Mouse (Mus musculus): ENCODE results near the gene Hipk2. TPM values are rescaled to one million over a fixed set of nuclear protein-coding genes. Genes with fewer than 3 reads are reported as not detected.

Gene Hipk2
- 32.4 and 37.5 TPM in 2 replicates for polyA plus RNA-seq (2016; fragmentation: Nextera tagmentation; extraction: Ambion mirVana)

DNA sequence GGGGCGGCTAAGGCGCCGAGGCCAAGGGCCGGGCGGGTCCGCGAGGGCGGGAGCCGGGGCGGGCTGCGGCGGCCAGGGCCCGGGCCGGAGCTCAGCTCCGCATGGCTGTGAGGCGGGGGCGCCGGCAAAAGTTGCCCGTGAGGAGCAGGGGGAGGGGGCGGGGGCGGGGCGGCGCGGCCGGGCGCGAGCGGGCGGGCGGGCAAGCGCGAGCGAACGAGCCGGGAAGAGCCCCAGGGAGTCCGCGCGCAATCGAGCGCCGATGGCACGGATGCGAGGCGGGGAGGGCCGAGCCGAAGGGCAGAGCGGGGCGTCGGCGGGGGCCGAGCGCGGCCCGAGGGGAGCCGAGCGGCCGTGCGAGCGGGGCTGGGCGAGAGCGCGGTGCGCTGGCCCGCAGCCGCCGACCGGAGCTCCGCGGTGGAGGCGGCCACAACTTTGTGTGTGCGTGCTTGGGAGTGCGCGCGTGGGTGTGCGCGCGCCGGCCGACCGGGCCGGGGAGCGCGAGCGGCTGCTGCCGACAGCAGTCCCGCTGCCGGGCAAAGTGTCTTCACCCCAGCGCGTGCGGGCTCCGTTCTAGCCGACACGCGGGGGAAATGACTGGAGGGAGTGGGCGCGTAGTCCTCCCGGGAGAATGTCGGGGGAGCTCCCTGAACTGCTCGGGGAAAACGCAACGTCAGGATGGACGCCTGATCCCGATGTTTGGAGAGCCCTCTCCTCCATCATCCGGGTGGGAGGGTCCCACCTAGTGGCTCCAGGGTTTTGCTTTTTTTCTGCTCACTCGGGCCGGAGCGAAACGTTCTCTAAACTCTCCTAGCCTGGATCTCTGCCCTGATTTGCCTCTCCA, at the start of gene Hipk2:
Hipk2 (minus strand) TSS at position 95 of the 841 bp plus-strand sequence.
- Histone ChIP-seq H3K4me3 (peak within 1 kb of the TSS; percentile 97), H3K4me2 (replicated peaks) (peak within 1 kb of the TSS; percentile 59), H3K27ac (peak within 1 kb of the TSS; percentile 98), H3K9ac (peak within 1 kb of the TSS; percentile 100), H3K4me1 (peaks cover 34% of the 10 kb centered on the region), H3K9me3 (replicated peaks) (no peaks in the 10 kb centered on the region), H3K36me3 (no peaks in the 10 kb centered on the region), H3K27me3 (no peaks in the 10 kb centered on the region)
- WGBS, result under 1% methylated on average over 100 of the region's 108 CpGs
- ATAC-seq (ENCODE audit: low FRiP score), result peak; percentile 92

DNA sequence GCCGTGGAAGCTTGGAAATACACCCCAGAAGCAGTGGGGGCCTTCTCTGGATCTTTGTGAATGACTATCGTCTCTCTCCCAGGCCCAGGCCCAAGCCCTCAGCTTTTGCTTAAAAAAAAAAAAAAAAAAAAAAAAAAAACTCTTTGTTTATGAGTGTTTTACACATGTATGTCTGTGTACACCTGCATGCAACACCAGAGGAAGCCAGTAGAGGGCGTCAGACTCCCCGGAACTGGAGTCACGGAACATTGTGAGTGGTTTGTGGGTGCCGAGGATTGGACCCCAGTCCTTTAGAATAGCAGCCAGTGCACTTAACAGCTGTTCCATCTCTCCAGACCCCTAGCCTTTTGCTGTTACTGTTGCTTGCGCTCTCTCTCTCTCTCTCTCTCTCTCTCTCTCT, 49.8 kb upstream of the Hipk2 start:
- Histone ChIP-seq H3K36me3 (no peaks in the 10 kb centered on the region), H3K4me1 (no peaks in the 10 kb centered on the region), H3K27ac (no peak overlapping the region), H3K27me3 (no peaks in the 10 kb centered on the region), H3K4me3 (no peak overlapping the region), H3K9ac (no peak overlapping the region), H3K4me2 (replicated peaks) (peak overlapping the region; percentile 32), H3K9me3 (replicated peaks) (no peaks in the 10 kb centered on the region)
- WGBS, result 44% methylated on average over 7 of the region's 7 CpGs
- ATAC-seq (ENCODE audit: low FRiP score), result no peak

DNA sequence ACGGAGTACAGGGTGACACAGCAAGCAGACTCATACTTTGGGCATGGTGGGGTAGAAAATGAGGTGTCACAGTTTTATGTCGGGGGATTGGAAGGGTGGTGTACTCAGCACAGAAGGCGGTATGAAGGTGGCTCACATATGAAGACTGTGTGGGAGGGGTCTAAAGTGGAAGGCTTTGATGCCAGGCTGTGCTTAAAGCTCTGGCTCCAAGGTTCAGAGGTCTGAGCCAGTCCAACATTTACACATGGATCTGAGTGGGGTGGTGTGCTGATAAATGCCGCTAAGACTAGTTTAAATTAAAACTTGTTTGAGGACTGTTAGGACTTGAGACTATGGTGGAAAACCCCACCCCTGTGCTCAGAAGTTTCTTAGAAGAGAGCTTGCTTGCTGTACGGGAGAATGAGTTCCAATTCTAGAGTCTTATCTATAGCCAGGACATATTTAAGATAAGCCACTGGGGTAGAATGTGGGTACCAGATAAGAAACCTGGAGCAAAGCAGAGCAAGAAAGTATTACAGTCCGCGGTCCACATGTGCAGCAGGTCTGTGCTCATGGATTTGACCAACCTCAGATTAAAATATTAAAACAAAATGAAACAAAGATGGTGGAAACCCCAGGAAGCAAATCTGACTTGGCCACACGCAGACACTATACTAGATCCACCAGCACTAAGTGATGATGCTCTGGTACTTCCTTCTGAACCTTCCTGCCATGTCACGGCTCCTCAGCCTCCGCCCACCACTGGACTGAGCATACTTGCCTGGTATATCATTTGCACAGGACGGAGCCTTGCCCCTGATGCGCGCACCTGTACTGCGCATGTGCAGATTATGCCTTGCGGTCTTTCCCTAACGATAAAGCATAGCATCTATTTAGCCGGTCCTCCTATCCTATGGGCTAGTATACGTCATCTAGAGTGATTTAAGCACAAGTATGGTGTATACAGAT, 48.2 kb upstream of the Hipk2 start:
- Histone ChIP-seq H3K9ac (no peak overlapping the region), H3K36me3 (no peaks in the 10 kb centered on the region), H3K4me3 (no peak overlapping the region), H3K4me1 (no peaks in the 10 kb centered on the region), H3K9me3 (replicated peaks) (no peaks in the 10 kb centered on the region), H3K4me2 (replicated peaks) (no peak overlapping the region), H3K27me3 (no peaks in the 10 kb centered on the region), H3K27ac (no peak overlapping the region)
- 90% methylated on average over 18 of the region's 18 CpGs for WGBS
- no peak for ATAC-seq (ENCODE audit: low FRiP score)

DNA sequence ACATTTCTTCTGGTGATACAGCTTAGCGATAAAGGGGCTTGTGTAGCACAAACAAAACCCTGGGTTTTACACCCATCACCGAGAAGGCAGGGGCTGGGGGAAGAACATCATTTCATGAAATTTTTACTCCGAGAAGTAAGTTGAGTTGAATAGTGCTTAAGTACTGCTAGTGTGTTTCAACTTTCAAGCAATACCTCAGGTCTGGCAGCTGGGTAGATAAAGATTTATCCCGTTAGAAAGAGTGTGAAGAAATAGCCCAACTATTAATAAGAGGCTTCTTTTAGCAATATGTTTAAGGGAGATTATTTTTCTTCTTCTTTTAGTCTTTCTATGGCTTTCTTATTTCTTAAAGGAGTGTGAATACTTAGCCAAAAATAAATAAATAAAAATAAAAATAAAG, 47.5 kb upstream of the Hipk2 start:
- 90% methylated on average over 4 of the region's 4 CpGs for WGBS
- no peak for ATAC-seq (ENCODE audit: low FRiP score)
- H3K4me1 ChIP-seq, result no peaks in the 10 kb centered on the region
- H3K36me3 ChIP-seq, result no peaks in the 10 kb centered on the region
- no peak overlapping the region for H3K27ac ChIP-seq
- H3K4me2 ChIP-seq (replicated peaks), result no peak overlapping the region
- H3K27me3 ChIP-seq, result no peaks in the 10 kb centered on the region
- no peaks in the 10 kb centered on the region for H3K9me3 ChIP-seq (replicated peaks)
- H3K4me3 ChIP-seq, result no peak overlapping the region
- H3K9ac ChIP-seq, result no peak overlapping the region

DNA sequence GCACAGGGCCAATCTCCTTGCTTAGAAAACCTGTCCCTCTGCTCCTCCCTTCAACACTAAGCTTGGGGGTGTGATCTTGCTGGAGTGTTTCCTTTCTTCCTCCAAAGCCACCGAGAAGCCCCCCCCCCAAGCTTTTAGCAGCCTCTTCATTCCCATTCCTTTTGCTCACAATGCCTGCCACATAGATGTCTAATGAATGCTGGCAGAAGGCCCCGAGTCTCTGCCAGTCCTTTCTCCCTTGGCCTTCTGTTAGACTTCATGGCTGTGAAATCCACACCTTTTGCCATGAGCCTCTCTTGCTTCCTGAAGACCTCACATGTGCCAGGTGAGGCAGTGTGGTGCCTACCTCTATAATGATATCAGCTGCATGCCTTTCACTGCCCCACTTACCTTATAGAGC, 46.6 kb upstream of the Hipk2 start:
- no peak overlapping the region for H3K9ac ChIP-seq
- no peaks in the 10 kb centered on the region for H3K36me3 ChIP-seq
- no peaks in the 10 kb centered on the region for H3K27me3 ChIP-seq
- no peak overlapping the region for H3K27ac ChIP-seq
- H3K4me2 ChIP-seq (replicated peaks), result no peak overlapping the region
- H3K9me3 ChIP-seq (replicated peaks), result no peaks in the 10 kb centered on the region
- H3K4me3 ChIP-seq, result no peak overlapping the region
- no peak for ATAC-seq (ENCODE audit: low FRiP score)
- 62% methylated on average over 2 of the region's 2 CpGs for WGBS
- no peaks in the 10 kb centered on the region for H3K4me1 ChIP-seq

DNA sequence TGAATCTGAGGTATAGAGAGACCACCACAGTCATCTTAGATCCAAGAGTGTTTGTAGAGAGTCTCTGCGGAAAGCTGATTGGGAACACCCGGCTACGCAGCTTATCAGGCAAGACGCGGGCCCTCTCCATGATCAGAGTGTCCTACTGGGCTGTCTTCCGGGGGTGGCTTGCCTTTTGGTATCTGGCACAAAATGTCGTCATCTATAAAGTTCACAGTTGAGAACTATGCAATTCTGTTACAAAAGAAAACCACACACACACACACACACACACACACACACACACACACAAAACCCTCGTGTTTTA, 45.8 kb upstream of the Hipk2 start:
- H3K36me3 ChIP-seq, result no peaks in the 10 kb centered on the region
- H3K27me3 ChIP-seq, result no peaks in the 10 kb centered on the region
- no peaks in the 10 kb centered on the region for H3K4me1 ChIP-seq
- 92% methylated on average over 8 of the region's 8 CpGs for WGBS
- H3K4me3 ChIP-seq, result no peak overlapping the region
- H3K27ac ChIP-seq, result no peak overlapping the region
- no peak overlapping the region for H3K9ac ChIP-seq
- no peak for ATAC-seq (ENCODE audit: low FRiP score)
- no peak overlapping the region for H3K4me2 ChIP-seq (replicated peaks)
- H3K9me3 ChIP-seq (replicated peaks), result no peaks in the 10 kb centered on the region

DNA sequence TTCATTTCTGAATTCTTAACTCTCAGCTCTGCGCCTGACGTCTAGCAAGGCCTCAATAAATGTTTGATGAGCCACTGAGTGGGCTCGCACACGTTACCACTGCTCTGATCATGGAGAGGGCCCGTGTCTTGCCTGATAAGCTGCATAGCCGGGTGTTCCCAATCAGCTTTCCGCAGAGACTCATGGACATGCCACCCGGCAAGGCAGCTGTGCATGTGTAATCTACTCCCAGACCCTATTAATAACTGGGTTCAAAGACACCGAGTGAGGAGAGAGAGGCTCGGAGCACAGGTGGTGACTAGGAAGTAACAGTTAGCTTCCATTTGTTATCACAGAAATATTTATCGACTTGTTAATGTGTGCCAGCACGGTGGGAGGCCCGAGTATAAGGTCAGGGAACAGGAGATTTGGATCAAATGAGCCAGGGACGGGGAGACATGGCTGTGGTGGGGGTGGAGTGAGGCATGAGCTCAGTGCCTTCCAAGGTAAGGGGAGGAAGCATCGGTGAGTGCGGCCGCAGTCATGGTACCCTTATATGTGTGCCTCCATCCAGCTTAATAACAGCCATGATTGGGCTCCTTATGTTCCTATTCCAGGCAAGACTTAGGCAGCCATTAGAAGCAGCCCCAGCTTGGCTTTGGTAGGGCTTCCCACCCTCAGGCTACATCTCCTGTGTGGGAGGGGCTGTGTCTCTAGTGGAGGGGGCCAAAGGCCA, 45.3 kb upstream of the Hipk2 start:
- Histone ChIP-seq H3K27ac (no peak overlapping the region), H3K4me3 (no peak overlapping the region), H3K9me3 (replicated peaks) (no peaks in the 10 kb centered on the region), H3K9ac (no peak overlapping the region), H3K4me2 (replicated peaks) (no peak overlapping the region), H3K4me1 (no peaks in the 10 kb centered on the region), H3K36me3 (no peaks in the 10 kb centered on the region), H3K27me3 (no peaks in the 10 kb centered on the region)
- no peak for ATAC-seq (ENCODE audit: low FRiP score)
- WGBS, result 82% methylated on average over 17 of the region's 17 CpGs

DNA sequence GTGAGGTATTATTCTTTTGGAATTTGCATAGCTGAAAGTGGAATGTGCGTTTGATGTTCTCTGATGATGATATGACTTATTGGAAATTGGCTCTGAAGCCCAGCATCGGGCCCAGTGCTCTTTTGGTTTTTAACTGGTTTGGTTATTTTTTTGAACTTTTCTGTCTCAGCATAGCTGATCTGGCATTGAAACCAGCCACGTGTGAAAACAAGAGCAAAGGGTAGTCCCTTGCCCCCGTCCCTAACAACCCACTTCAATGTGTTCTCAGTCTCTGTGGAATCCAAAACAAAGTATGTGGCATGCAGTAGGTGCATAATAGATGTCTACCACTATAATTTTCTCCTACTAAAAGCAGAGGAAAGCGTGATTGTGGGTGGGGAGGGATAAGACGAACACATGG, 44.2 kb upstream of the Hipk2 start:
- Histone ChIP-seq H3K36me3 (no peaks in the 10 kb centered on the region), H3K9me3 (replicated peaks) (no peaks in the 10 kb centered on the region), H3K9ac (no peak overlapping the region), H3K4me1 (no peaks in the 10 kb centered on the region), H3K4me3 (no peak overlapping the region), H3K4me2 (replicated peaks) (no peak overlapping the region), H3K27ac (no peak overlapping the region), H3K27me3 (no peaks in the 10 kb centered on the region)
- WGBS, result 79% methylated on average over 6 of the region's 6 CpGs
- ATAC-seq (ENCODE audit: low FRiP score), result no peak

DNA sequence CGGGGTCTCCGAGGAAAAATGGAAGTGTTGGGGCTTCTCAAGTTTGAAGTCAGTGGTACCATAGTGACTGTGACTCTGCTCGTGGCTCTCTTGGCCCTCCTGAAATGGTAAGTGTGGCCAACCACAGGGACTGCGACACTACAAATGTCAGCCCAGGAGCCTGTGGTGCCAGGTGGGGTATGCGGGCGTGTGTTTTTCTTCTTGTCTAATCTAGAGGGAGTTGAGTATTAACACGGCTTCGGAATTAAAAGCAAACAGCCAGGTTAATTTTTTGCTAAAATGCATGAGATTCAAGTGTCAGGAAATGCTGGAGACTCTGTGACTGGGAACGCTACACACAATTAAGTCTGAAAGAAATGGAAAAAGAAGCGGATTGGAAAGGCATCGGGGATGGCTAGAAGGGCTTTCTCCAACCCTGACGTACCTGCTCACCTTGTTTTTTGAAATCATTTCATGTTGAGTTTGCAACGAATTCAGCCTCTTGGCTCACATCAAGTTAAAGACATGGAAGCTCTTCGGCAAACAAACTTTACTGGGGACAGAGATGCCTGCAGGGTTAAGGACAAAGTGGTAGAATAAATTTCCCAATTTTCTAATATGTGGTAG, 43.3 kb upstream of the Hipk2 start:
- no peaks in the 10 kb centered on the region for H3K36me3 ChIP-seq
- no peaks in the 10 kb centered on the region for H3K27me3 ChIP-seq
- H3K4me2 ChIP-seq (replicated peaks), result no peak overlapping the region
- H3K4me3 ChIP-seq, result no peak overlapping the region
- H3K4me1 ChIP-seq, result no peaks in the 10 kb centered on the region
- WGBS, result 95% methylated on average over 14 of the region's 14 CpGs
- ATAC-seq (ENCODE audit: low FRiP score), result no peak
- no peaks in the 10 kb centered on the region for H3K9me3 ChIP-seq (replicated peaks)
- no peak overlapping the region for H3K9ac ChIP-seq
- H3K27ac ChIP-seq, result no peak overlapping the region

DNA sequence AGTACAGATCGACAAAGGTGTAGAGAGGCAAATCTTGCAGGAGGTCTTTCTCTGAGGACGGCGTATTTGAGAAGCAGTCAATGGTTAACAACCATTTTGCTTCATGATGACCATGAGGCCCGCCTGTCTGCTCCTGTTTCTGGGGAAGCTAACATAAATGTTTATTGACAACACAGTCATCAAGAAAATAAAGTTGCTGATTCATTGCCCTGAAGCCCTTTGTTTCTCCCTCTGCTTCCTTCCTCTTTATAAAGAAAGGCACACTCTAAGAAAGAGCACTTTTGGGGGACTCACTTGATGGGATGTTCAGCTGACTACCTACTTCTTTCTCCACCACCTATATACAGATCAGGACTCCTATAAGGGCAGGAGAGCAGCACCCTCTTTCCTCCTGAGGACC, 42.8 kb upstream of the Hipk2 start:
- 90% methylated on average over 4 of the region's 4 CpGs for WGBS
- Histone ChIP-seq H3K27me3 (no peaks in the 10 kb centered on the region), H3K4me3 (no peak overlapping the region), H3K9ac (no peak overlapping the region), H3K27ac (no peak overlapping the region), H3K4me2 (replicated peaks) (no peak overlapping the region), H3K9me3 (replicated peaks) (no peaks in the 10 kb centered on the region), H3K36me3 (no peaks in the 10 kb centered on the region), H3K4me1 (0 out of 2 replicates have a peak, but pooled peaks cover 2% of the 10 kb centered on the region)
- no peak for ATAC-seq (ENCODE audit: low FRiP score)

DNA sequence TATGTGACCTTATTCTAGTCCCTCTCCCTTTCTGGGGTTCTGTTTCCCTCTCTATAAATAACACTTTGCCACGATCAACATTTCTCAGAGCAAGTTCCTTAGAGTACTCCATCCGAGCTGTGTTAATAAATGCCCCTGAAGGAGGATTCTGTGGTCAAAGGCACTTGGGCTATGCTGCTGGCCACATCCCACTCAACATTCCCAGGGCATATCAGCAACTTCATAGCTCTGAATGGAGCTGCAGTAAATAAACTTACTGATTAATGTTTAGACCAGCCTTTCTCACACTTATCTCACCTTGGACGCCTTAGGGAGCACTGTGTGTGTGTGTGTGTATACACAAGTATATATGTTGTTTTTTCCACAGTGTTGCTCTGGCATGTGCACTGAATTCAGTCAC, 41.5 kb upstream of the Hipk2 start:
- Histone ChIP-seq H3K9ac (no peak overlapping the region), H3K4me2 (replicated peaks) (no peak overlapping the region), H3K36me3 (no peaks in the 10 kb centered on the region), H3K27ac (no peak overlapping the region), H3K4me1 (0 out of 2 replicates have a peak, but pooled peaks cover 9% of the 10 kb centered on the region), H3K4me3 (no peak overlapping the region), H3K27me3 (no peaks in the 10 kb centered on the region), H3K9me3 (replicated peaks) (no peaks in the 10 kb centered on the region)
- WGBS, result 76% methylated on average over 3 of the region's 3 CpGs
- no peak for ATAC-seq (ENCODE audit: low FRiP score)

DNA sequence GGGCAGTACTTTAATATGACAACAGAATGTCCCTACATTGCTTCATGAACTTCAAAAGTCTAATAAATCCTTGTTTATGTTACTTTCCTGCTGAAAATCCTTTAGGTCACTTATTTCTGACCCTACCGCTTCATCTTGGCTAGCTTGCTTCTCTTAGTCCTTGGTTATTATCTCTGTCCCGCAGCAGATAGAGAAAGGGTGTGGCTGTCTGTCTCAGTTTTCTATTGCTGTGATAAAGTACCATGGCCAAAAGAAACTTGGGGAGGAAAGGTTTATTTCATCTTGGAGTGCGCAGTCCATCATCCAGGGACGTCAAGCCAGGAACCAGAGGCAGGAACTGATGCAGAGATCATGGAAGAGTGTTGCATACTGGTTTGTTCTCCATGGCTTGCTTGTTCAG, 40.6 kb upstream of the Hipk2 start:
- H3K9ac ChIP-seq, result no peak overlapping the region
- no peaks in the 10 kb centered on the region for H3K36me3 ChIP-seq
- 90% methylated on average over 4 of the region's 4 CpGs for WGBS
- no peak for ATAC-seq (ENCODE audit: low FRiP score)
- H3K9me3 ChIP-seq (replicated peaks), result no peaks in the 10 kb centered on the region
- no peak overlapping the region for H3K4me3 ChIP-seq
- H3K4me1 ChIP-seq, result 0 out of 2 replicates have a peak, but pooled peaks cover 9% of the 10 kb centered on the region
- H3K27ac ChIP-seq, result no peak overlapping the region
- H3K4me2 ChIP-seq (replicated peaks), result no peak overlapping the region
- H3K27me3 ChIP-seq, result no peaks in the 10 kb centered on the region

Measured in hindbrain, embryonic 12.5 days (tissue).